Mouse (Mus musculus): ENCODE results near the gene Cenpl. TPM values are rescaled to one million over a fixed set of nuclear protein-coding genes. Genes with fewer than 3 reads are reported as not detected.

Gene Cenpl
- polyA plus RNA-seq, 1 experiment from 2014 or later, result 26.1 TPM

Other genes starting within 250 kb of the Cenpl start
- 4.9 and 5.1 TPM in 2 replicates for gene Rc3h1, start 164.3 kb upstream of the Cenpl start, polyA plus RNA-seq (2015; fragmentation: Nextera tagmentation; extraction: Ambion mirVana)
- gene Serpinc1, start 92.1 kb upstream of the Cenpl start, polyA plus RNA-seq (2015; fragmentation: Nextera tagmentation; extraction: Ambion mirVana), result 5.4 and 16.6 TPM in 2 replicates
- 3.4 and 4.3 TPM in 2 replicates for gene Zbtb37, start 35.9 kb upstream of the Cenpl start, polyA plus RNA-seq (2015; fragmentation: Nextera tagmentation; extraction: Ambion mirVana)
- 43.1 and 47.5 TPM in 2 replicates for gene Dars2, start 55 bp upstream of the Cenpl start, polyA plus RNA-seq (2015; fragmentation: Nextera tagmentation; extraction: Ambion mirVana)
- gene Klhl20, start 60.8 kb downstream of the Cenpl start, polyA plus RNA-seq (2015; fragmentation: Nextera tagmentation; extraction: Ambion mirVana), result 9.9 and 10.8 TPM in 2 replicates
- gene Ankrd45, start 72.0 kb downstream of the Cenpl start, polyA plus RNA-seq (2015; fragmentation: Nextera tagmentation; extraction: Ambion mirVana), result 0.70 and 0.81 TPM in 2 replicates
- gene Tex50, start 88.6 kb downstream of the Cenpl start, polyA plus RNA-seq (2015; fragmentation: Nextera tagmentation; extraction: Ambion mirVana), result not detected in 2 replicates
- 488 and 543 TPM in 2 replicates for gene Prdx6, start 180.5 kb downstream of the Cenpl start, polyA plus RNA-seq (2015; fragmentation: Nextera tagmentation; extraction: Ambion mirVana)

All from intestine, embryonic 16.5 days (tissue).